Mouse (Mus musculus) central nervous system, embryonic 18 days (tissue): ENCODE data around the gene Srsf7. TPM values are rescaled to one million over a fixed set of nuclear protein-coding genes. Genes with fewer than 3 reads are reported as not detected.

ENCODE experiments used
- polyA plus RNA-seq: library from polyadenylated mRNA; depleted of rRNA; stranded (reverse); fragments of >200 nt; gene quantifications from 2 replicates; pipeline ENCODE4 v1.2.3, GENCODE M21; 2012; rRNA removed

The Srsf7 gene
- 347 and 350 TPM in 2 replicates for polyA plus RNA-seq

GRCm38 (mm10) chr17:80206671-80207581 lies at the start of gene Srsf7, which contains the start of gene Ttc39d:
TSS of gene Srsf7 (minus strand) at chr17:80207307.
TSS of gene Ttc39d (plus strand) at chr17:80207460.

GRCm38 (mm10) chr17:80224326-80225116 lies 17.4 kb upstream of the Srsf7 start, which contains the start of gene Gemin6:
TSS of gene Gemin6 (plus strand) at chr17:80224441.

Other genes starting within 250 kb of the Srsf7 start
- 85.4 and 87.6 TPM in 2 replicates for gene Hnrnpll, start 145.0 kb downstream of the Srsf7 start, polyA plus RNA-seq
- gene Galm, start 79.8 kb downstream of the Srsf7 start, polyA plus RNA-seq: 1.5 and 2.5 TPM in 2 replicates
- gene Ttc39d, start 153 bp upstream of the Srsf7 start, polyA plus RNA-seq: 0.08 and 0.12 TPM in 2 replicates
- gene Gemin6, start 17.1 kb upstream of the Srsf7 start, polyA plus RNA-seq: 12.7 and 13.9 TPM in 2 replicates
- 24.5 and 31.9 TPM in 2 replicates for gene Morn2, start 82.9 kb upstream of the Srsf7 start, polyA plus RNA-seq
- 86.2 and 87.3 TPM in 2 replicates for gene Dhx57, start 83.2 kb upstream of the Srsf7 start, polyA plus RNA-seq
- gene Arhgef33, start 100.1 kb upstream of the Srsf7 start, polyA plus RNA-seq: 1.8 and 7.4 TPM in 2 replicates
- 0.51 and 0.79 TPM in 2 replicates for gene Gm10190, start 166.2 kb upstream of the Srsf7 start, polyA plus RNA-seq